Mouse (Mus musculus) right cerebral cortex, postnatal 10 days (tissue): ENCODE data around the gene Taok3.

ENCODE experiments used
- DNase-seq, 2 experiments: peaks; one replicate each; pipeline ENCODE4 v3.0.0; 2021; ENCODE audit warnings: low spot score in 2 of 2

Gene Taok3

DNA sequence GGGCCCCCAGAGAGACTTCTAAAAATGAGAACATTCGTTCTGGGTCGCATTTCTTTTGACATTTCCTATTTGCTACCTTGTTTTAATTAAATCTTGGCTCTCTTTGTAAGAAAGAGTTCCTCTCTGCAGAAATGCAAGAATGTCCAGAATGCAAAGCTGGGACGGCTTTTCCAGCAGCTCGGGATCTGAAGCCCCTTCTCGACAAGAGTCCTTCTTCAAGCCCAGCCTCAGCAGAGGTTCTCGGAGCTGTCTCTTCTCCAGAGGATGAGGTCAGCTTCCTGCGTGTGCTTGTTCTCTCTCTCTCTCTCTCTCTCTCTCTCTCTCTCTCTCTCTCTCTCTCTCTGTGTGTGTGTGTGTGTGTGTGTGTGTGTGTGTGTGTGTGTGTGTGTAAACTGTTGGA lies 2.2 kb upstream of the Taok3 start:
- no peak for DNase-seq

GRCm38 (mm10) chr5:117118220-117118619 lies 1.7 kb upstream of the Taok3 start:
- no peak for DNase-seq

DNA sequence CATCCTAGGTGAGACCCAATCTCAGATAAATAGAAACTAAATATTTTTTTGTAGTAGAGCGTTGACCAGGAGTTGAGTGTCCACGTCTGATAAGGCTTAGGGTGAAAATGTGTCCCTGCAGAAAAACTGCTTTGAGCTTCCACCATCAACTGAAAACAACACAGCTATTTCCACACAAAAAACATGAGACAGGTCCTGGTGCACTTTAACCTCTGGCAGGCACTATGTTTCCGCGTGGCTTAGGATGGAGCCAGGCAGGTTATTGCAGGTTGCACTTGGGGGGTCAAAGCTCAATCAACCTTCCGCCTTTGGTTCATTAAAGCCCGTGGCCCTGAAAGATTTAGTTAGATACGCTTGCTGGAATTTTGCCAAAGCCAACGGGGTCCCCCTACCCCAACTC lies 1.1 kb upstream of the Taok3 start:
- DNase-seq, result no peak

- DNase-seq, result no peak
Measured at GRCm38 (mm10) chr5:117120489-117121466, 849 bp downstream of the Taok3 start.

DNA sequence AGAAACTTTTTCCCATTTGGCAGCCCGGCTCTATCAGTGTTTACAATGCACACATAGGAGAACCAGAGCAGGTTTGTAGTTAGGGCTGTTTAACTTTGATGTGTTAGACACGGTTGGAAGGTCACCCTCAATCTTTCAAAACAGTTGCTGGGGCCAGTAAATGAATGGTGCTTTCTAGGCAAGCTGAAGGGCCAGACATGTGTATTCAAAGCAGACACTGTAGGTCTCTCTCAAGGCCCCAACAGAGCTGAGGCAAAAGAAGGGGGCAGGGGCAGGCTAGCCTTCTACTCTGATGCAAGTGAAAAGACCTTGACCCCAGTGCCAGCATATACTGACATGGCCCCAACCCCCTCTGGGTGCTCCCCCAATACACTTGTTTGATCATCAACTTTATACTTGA lies 1.7 kb downstream of the Taok3 start:
- no peak for DNase-seq

GRCm38 (mm10) chr5:117123102-117123501 lies 3.2 kb downstream of the Taok3 start:
- no peak for DNase-seq

DNA sequence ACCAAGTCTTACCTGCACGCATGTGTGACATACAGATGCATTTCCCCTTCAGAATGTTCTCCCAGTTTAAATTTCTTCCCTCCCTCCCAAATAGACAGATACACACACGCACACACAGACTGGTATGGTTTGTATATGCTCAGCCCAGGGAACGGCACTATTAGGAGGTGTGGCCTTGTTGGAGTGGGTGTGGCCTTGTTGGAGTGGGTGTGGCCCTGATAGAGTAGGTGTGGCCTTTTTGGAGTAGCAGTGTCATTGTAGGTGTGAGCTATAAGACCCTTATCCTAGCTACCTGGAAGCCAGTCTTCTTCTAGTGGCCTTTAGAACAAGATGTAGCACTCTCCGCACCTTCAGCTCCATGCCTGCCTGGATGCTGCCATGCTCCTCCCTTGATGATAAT lies 3.9 kb downstream of the Taok3 start:
- DNase-seq, result no peak

- DNase-seq, result no peak
Measured at GRCm38 (mm10) chr5:117125482-117126346, 5.8 kb downstream of the Taok3 start.

- no peak for DNase-seq
Measured at GRCm38 (mm10) chr5:117127051-117127450, 7.1 kb downstream of the Taok3 start.

GRCm38 (mm10) chr5:117130726-117131125 lies 10.8 kb downstream of the Taok3 start:
- no peak for DNase-seq

DNA sequence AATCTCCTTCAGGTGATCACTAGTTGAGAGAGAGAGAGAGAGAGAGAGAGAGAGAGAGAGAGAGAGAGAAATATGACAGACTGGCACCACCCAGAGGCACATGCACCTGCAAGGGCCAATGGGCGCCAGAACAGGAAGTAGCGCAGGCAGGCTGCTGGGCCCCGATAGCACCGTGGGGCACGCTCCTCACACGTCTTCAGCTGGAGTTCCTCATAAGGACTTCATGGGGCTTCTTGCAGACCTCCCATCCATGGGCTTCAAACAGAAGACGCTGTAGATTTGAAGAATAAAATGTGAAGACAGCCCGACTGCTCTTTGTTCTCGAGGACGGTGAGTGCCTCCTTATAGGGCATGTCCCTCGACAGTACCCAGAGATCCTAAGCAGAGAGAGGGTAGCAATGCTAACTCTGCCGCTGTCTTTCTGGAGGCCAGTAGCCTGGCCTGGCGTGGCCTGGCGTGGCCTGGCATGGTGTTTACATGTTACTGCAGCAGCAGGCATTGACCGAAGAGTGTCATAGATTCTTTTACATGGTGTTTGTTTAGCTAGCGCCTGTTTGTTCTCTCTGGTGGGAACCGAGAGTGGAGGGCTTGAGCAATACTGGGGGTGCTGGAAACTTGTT lies 13.6 kb downstream of the Taok3 start:
- no peak for DNase-seq

DNA sequence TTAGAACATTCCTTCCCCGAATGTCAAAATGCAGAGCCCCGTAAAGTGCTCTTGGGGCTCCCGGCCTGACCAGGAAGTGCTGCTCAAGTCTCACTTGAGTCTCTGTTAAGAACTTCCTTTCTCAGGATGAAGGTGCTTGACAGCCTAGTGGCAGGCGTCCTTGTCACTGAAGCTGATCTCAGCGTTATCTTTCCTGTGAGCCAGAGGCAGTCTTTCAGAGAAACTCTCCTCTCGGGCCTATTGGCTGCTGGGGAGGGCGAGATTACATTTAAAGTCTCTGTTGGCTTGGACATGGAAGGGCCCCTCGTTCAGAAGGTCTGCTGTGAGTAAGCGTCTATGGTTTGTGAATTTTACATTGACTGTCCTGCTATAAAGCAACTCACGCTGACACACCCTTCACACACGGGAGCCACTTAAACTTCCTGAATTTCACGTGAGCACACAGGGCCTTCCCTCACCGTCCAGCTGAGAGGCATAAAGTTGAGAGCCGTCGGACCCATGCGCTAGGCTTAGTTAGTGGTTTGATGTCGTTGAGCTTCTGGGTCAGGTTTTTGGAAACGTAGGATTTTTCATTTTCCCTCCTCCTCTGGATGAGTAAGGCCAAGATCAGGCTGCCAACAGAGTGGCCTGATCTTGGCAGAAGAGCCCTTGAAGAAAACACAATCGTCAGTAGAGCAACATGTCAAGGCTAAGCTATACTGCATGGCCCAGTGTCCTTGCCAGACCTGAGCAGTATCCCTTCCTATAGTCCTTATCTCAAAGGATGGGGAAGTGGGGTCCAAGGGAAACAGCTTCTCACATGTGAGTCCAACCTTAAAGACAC lies 14.3 kb downstream of the Taok3 start:
- DNase-seq, result no peak

DNA sequence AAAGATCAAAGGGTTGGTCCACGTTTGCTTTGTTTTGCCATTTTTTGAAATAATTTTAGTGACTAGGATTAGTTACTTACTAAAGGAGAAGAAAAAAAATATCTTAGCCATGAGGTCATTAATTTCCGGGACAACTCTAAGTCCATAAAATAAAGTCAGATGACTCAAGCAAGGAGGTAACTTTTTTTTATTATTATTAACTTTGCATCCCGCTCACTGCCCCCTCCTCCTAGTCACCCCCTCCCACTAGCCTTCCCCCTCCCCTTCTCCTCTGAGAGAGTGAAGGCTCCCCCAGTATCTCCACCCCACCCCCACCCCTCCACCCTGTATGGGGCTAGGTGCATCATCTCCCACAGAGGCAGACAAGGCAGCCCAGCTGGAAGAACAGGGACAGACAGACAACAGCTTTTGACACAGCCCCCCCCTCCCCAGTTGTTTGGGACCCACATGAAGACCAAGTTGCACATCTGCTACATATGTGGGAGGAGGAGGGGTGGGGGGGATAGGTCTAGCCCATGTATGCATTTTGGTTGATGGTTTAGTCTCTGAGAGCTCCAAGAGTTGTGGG lies 15.0 kb downstream of the Taok3 start:
- no peak for DNase-seq

DNA sequence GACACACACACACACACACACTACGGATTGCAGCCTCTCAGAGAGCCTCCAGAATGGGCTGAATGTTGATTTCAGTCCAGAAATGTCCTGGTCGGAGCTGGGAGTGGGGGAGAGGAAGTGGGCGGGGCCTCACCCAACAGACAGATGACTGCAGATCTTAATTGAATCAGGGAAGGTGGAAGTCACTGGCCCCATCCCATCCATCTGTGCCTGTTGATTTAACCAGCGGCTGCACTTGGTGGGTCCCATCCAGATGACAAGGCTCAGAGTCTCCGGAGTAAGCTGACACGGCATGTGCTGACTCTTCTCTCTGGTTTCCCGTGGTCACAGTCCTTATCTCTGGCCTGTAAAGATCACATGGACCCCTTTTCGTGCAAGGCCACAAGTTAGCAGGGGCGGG lies 15.9 kb downstream of the Taok3 start:
- no peak for DNase-seq

DNA sequence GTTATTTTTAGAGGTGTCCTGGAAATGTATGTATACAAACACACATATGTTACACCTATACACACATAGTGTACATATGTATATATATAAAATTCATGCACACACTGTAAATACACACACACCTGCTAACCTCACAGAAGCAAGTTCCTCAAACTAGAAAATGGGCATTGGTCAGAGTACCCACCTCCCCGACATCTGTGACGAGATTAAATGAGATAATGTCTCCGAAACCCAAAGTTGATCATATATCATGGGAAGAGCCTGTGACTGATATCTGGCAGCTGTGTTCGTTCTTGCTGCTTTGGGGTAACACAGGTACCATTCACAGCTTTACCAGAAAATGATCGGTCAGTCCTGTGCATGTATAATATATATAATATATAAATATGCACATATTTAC lies 16.6 kb downstream of the Taok3 start:
- DNase-seq, result no peak

DNA sequence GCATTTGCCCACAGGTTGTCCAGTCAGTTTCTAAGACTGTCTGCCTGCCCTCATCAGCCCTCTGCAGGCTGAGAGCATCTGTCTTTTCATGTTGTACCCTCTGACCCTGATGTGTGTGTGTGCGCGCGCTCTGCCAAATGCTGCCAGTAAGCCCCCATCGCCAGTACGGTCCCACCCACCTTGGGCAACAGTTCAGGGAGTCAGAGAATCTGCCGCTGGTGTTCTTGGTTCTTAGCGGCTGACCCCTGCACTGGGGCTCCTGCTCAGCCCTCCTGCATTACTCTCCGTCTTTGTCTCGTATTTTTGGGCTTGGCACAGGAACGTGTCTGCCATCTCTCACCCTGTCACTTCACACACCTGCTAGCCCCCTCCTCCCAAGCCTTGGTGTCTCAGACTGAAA lies 17.1 kb downstream of the Taok3 start:
- no peak for DNase-seq

GRCm38 (mm10) chr5:117137594-117137993 lies 17.7 kb downstream of the Taok3 start:
- no peak for DNase-seq

- DNase-seq, result no peak
Measured at GRCm38 (mm10) chr5:117138295-117138988, 18.5 kb downstream of the Taok3 start.

DNA sequence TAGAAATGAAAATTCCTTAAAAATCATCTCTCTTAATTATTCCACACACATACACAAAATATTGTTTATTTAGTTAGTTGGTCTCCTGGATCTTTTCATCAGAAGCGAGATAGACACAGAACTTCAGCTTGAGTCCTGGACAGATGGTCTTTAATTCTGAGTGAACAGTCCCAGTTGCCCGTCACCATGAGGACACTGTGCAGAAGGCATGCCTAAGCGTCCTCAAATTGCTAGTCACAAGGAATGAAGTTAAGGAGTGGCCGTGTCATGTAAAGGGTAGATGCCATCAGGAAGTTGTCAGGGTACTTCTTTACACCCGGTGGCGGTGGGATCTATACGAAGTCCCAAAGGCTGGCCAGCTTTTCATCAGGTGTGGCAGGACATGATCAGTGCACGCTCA lies 19.9 kb downstream of the Taok3 start:
- no peak for DNase-seq

DNA sequence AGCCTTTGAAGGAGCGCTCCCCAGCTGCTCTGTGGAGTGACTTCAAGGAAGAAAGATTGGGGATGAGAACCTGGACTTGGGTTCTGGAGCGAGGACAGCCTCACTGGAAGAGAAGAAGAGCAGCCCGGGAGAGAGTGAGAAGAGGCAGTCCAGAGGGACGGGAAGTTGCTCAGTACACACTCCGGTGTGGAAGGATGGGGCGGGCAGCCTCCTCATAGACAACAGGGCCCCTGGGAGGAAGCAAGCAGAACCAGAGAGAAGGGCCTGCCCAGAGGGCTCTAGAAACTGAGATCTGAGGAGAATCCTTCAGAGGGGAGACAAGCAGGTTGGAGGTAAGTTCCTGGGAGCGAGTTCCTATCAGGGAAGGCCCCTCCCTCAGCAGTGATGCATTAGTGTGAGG lies 20.4 kb downstream of the Taok3 start:
- DNase-seq, result no peak
